Mouse (Mus musculus) midbrain, embryonic 11.5 days (tissue): ENCODE measurements around the gene Gm11541. TPM values are rescaled to one million over a fixed set of nuclear protein-coding genes. Genes with fewer than 3 reads are reported as not detected.

Source experiments
- ATAC-seq: fragments of 200-750 bp; cut with Nextera tagmentation; 2 replicates; pipeline ENCODE4 v1.8.0; 2017; ENCODE audit warnings: moderate TSS enrichment, moderate library complexity; ENCODE audit not compliant: low FRiP score
- DNase-seq: peaks from one replicate; pipeline ENCODE4 v3.0.0; 2015; ENCODE audit warnings: low spot score; ENCODE audit errors: missing footprints
- H3K27ac ChIP-seq: fragments of 300-500 bp; sonication (generic); 2 replicates; pipeline ENCODE4 v1.5.1; 2014; ENCODE audit warnings: low read depth, low read length
- H3K27me3 ChIP-seq: fragments of 300-500 bp; sonication (generic); 2 replicates; pipeline ENCODE4 v1.6.1; 2014; ENCODE audit warnings: mild to moderate bottlenecking, low read length, moderate library complexity, mixed read lengths; ENCODE audit not compliant: control insufficient read depth, insufficient read depth
- H3K36me3 ChIP-seq: fragments of 300-500 bp; sonication (generic); 2 replicates; pipeline ENCODE4 v1.6.1; 2014; ENCODE audit warnings: mild to moderate bottlenecking, low read length, moderate library complexity, mixed read lengths; ENCODE audit not compliant: control insufficient read depth, insufficient read depth
- H3K4me1 ChIP-seq: fragments of 300-500 bp; sonication (generic); 2 replicates; pipeline ENCODE4 v1.6.1; 2014; ENCODE audit warnings: low read length; ENCODE audit not compliant: control insufficient read depth, insufficient read depth
- H3K4me2 ChIP-seq: fragments of 300-500 bp; sonication (generic); 2 replicates; pipeline ENCODE4 v1.6.1; 2014; ENCODE audit warnings: mild to moderate bottlenecking, moderate library complexity
- H3K4me3 ChIP-seq: fragments of 300-500 bp; sonication (generic); 2 replicates; pipeline ENCODE4 v1.5.1; 2014; ENCODE audit warnings: low read depth, low read length
- H3K9ac ChIP-seq: fragments of 300-500 bp; sonication (generic); 2 replicates; pipeline ENCODE4 v1.6.1; 2014; ENCODE audit warnings: low read length
- H3K9me3 ChIP-seq: fragments of 300-500 bp; sonication (generic); 2 replicates; pipeline ENCODE4 v1.6.1; 2016; ENCODE audit warnings: low read length; ENCODE audit not compliant: control insufficient read depth
- WGBS: fragments of 180-500 bp; shearing (Covaris S2); extraction: QIAGEN DNeasy Blood & Tissue Kit; methylation state at CpG from one replicate; pipeline ENCODE4 v1.1.7; 2014; 5-methylcytosine and 5-hydroxymethylcytosine counted together
- polyA plus RNA-seq: library from polyadenylated mRNA; unstranded; fragments of >200 nt; fragmentation: Nextera tagmentation; extraction: Ambion mirVana; gene quantifications from 2 replicates; pipeline ENCODE4 v1.2.1, GENCODE M21; 2014

Gene Gm11541
- polyA plus RNA-seq = not detected in 2 replicates

- Histone ChIP-seq H3K4me2 (no peak within 1 kb of the TSS), H3K9me3 (no peaks in the 10 kb centered on the region), H3K27me3 (no peaks in the 10 kb centered on the region), H3K36me3 (no peaks in the 10 kb centered on the region), H3K9ac (no peak within 1 kb of the TSS), H3K27ac (no peak within 1 kb of the TSS), H3K4me3 (no peak within 1 kb of the TSS), H3K4me1 (no peaks in the 10 kb centered on the region)
- DNase-seq = peak; percentile 21
- no peak for ATAC-seq
- WGBS = 90% methylated on average over 5 of the region's 5 CpGs
These were observed at the start of gene Gm11541 for GRCm38 (mm10) chr11:94704472-94704871. Gene Gm11541 (minus strand): TSS chr11:94704499.

GRCm38 (mm10) chr11:94752946-94753713 lies 48.8 kb upstream of the Gm11541 start:
- Histone ChIP-seq H3K9me3 (no peaks in the 10 kb centered on the region), H3K4me1 (no peaks in the 10 kb centered on the region), H3K4me2 (no peak overlapping the region), H3K27ac (no peak overlapping the region), H3K36me3 (no peaks in the 10 kb centered on the region), H3K9ac (no peak overlapping the region), H3K27me3 (no peaks in the 10 kb centered on the region), H3K4me3 (no peak overlapping the region)
- no peak for DNase-seq
- ATAC-seq = no peak
- 76% methylated on average over 2 of the region's 2 CpGs for WGBS

GRCm38 (mm10) chr11:94741732-94742272 lies 37.5 kb upstream of the Gm11541 start, which contains the start of gene Cdc34b:
Gene Cdc34b (plus strand): TSS chr11:94741782.
- 82% methylated on average over 29 of the region's 29 CpGs for WGBS
- DNase-seq = no peak

GRCm38 (mm10) chr11:94735746-94736145 lies 31.4 kb upstream of the Gm11541 start:
- Histone ChIP-seq H3K9ac (no peak overlapping the region), H3K27ac (no peak overlapping the region), H3K27me3 (no peaks in the 10 kb centered on the region), H3K4me1 (no peaks in the 10 kb centered on the region), H3K36me3 (no peaks in the 10 kb centered on the region), H3K4me2 (no peak overlapping the region), H3K9me3 (no peaks in the 10 kb centered on the region), H3K4me3 (no peak overlapping the region)
- ATAC-seq (no peak), DNase-seq (no peak)
- WGBS = 74% methylated on average over 2 of the region's 2 CpGs

More at GRCm38 (mm10) chr11:94741732-94742272, 37.5 kb upstream of the Gm11541 start, which contains the start of gene Cdc34b:
- Histone ChIP-seq H3K9me3 (no peaks in the 10 kb centered on the region), H3K4me3 (no peak within 1 kb of the TSS), H3K36me3 (no peaks in the 10 kb centered on the region), H3K9ac (no peak within 1 kb of the TSS), H3K4me2 (no peak within 1 kb of the TSS), H3K27ac (no peak within 1 kb of the TSS), H3K4me1 (no peaks in the 10 kb centered on the region), H3K27me3 (no peaks in the 10 kb centered on the region)
- no peak for ATAC-seq

GRCm38 (mm10) chr11:94732773-94733172 lies 28.5 kb upstream of the Gm11541 start:
- H3K4me2 ChIP-seq = no peak overlapping the region
- no peaks in the 10 kb centered on the region for H3K9me3 ChIP-seq
- no peak overlapping the region for H3K4me3 ChIP-seq
- ATAC-seq = no peak
- H3K36me3 ChIP-seq = no peaks in the 10 kb centered on the region
- no peak overlapping the region for H3K27ac ChIP-seq
- H3K27me3 ChIP-seq = no peaks in the 10 kb centered on the region
- H3K4me1 ChIP-seq = no peaks in the 10 kb centered on the region
- no peak for DNase-seq
- 46% methylated on average over 8 of the region's 8 CpGs for WGBS
- H3K9ac ChIP-seq = no peak overlapping the region

- Histone ChIP-seq H3K27me3 (no peaks in the 10 kb centered on the region), H3K4me2 (no peak overlapping the region), H3K9me3 (no peaks in the 10 kb centered on the region), H3K36me3 (no peaks in the 10 kb centered on the region), H3K9ac (no peak overlapping the region), H3K4me1 (no peaks in the 10 kb centered on the region), H3K27ac (no peak overlapping the region), H3K4me3 (no peak overlapping the region)
- no peak for ATAC-seq
- 94% methylated on average over 12 of the region's 12 CpGs for WGBS
- no peak for DNase-seq
These were observed 26.9 kb upstream of the Gm11541 start for GRCm38 (mm10) chr11:94731229-94731628.

GRCm38 (mm10) chr11:94730261-94730660 lies 26.0 kb upstream of the Gm11541 start:
- no peak overlapping the region for H3K27ac ChIP-seq
- DNase-seq = peak; percentile 94
- 41% methylated on average over 5 of the region's 5 CpGs for WGBS
- H3K27me3 ChIP-seq = no peaks in the 10 kb centered on the region
- no peak overlapping the region for H3K4me3 ChIP-seq
- no peaks in the 10 kb centered on the region for H3K36me3 ChIP-seq
- no peaks in the 10 kb centered on the region for H3K9me3 ChIP-seq
- H3K9ac ChIP-seq = no peak overlapping the region
- 0 out of 2 replicates have a peak, but pooled peaks have one; percentile 33 for ATAC-seq
- H3K4me2 ChIP-seq = no peak overlapping the region
- H3K4me1 ChIP-seq = no peaks in the 10 kb centered on the region

- no peak overlapping the region for H3K4me2 ChIP-seq
- no peaks in the 10 kb centered on the region for H3K4me1 ChIP-seq
- H3K9ac ChIP-seq = no peak overlapping the region
- no peaks in the 10 kb centered on the region for H3K27me3 ChIP-seq
- no peaks in the 10 kb centered on the region for H3K36me3 ChIP-seq
- no peaks in the 10 kb centered on the region for H3K9me3 ChIP-seq
- H3K27ac ChIP-seq = no peak overlapping the region
- no peak overlapping the region for H3K4me3 ChIP-seq
- no peak for ATAC-seq
- WGBS = 35% methylated on average over 4 of the region's 4 CpGs
- no peak for DNase-seq
These were observed 25.3 kb upstream of the Gm11541 start for GRCm38 (mm10) chr11:94729565-94729964.

GRCm38 (mm10) chr11:94728545-94728944 lies 24.2 kb upstream of the Gm11541 start:
- no peak overlapping the region for H3K27ac ChIP-seq
- ATAC-seq (no peak), DNase-seq (no peak)
- H3K4me2 ChIP-seq = no peak overlapping the region
- no peaks in the 10 kb centered on the region for H3K36me3 ChIP-seq
- no peaks in the 10 kb centered on the region for H3K4me1 ChIP-seq
- no peak overlapping the region for H3K9ac ChIP-seq
- 77% methylated on average over 3 of the region's 3 CpGs for WGBS
- H3K27me3 ChIP-seq = no peaks in the 10 kb centered on the region
- H3K9me3 ChIP-seq = no peaks in the 10 kb centered on the region
- no peak overlapping the region for H3K4me3 ChIP-seq
